ENCODE assay signal across 9 mouse cellular contexts in genomic region chr7:130762071-130762897, GRCm38 (mm10). TPM values are rescaled to one million over a fixed set of nuclear protein-coding genes. Genes with fewer than 3 reads are reported as not detected.
DNase-seq lines count a peak whose midpoint lies in the region; ATAC-seq lines count a peak whose summit lies in the region.
"Had no signal": no experiment of that assay in that cellular context is flagged by ENCODE, and none has a peak within 500 bp of the region (broad histone marks: within the 10 kb centered on the region; RNA-seq: fewer than 3 reads in every experiment).

No protein-coding gene starts in this region.

- H3K4me2 ChIP-seq in heart, embryonic 15.5 days = no peak overlapping the region
- no peak overlapping the region for H3K4me2 ChIP-seq in liver, embryonic 12.5 days
- H3K4me2 ChIP-seq in neural tube, embryonic 11.5 days (ENCODE audit: low read depth) = no peak overlapping the region
- no peak overlapping the region for H3K4me2 ChIP-seq in stomach, embryonic 16.5 days (ENCODE audit: low read depth, low read length)
- H3K4me2 ChIP-seq: liver, embryonic 15.5 days had no signal

- peaks cover 11% of the 10 kb centered on the region for H3K4me1 ChIP-seq in heart, embryonic 15.5 days (replicated peaks)
- H3K4me1 ChIP-seq in liver, embryonic 12.5 days = no peaks in the 10 kb centered on the region
- H3K4me1 ChIP-seq in neural tube, embryonic 11.5 days (ENCODE audit: control insufficient read depth, insufficient read depth, low read length) = no peaks in the 10 kb centered on the region
- 0 out of 2 replicates have a peak, but pooled peaks cover 4% of the 10 kb centered on the region for H3K4me1 ChIP-seq in stomach, embryonic 16.5 days (ENCODE audit: control insufficient read depth, insufficient read depth, low read length)
- H3K4me1 ChIP-seq: liver, embryonic 15.5 days had no signal

- H3K36me3 ChIP-seq in heart, embryonic 15.5 days = peaks cover 43% of the 10 kb centered on the region
- peaks cover 6% of the 10 kb centered on the region for H3K36me3 ChIP-seq in liver, embryonic 12.5 days
- H3K36me3 ChIP-seq in neural tube, embryonic 11.5 days (ENCODE audit: control insufficient read depth, insufficient read depth, low read length) = peaks cover 15% of the 10 kb centered on the region
- H3K36me3 ChIP-seq in stomach, embryonic 16.5 days (ENCODE audit: control insufficient read depth, insufficient read depth, low read length) = peaks cover 4% of the 10 kb centered on the region; the same call in 1 of the 2 replicates
- H3K36me3 ChIP-seq: liver, embryonic 15.5 days had no signal

- 30% methylated on average over 17 of the region's 17 CpGs for WGBS in heart, embryonic 15.5 days
- 30% methylated on average over 17 of the region's 17 CpGs for WGBS in liver, embryonic 12.5 days (ENCODE audit: insufficient replicate concordance)
- 43% methylated on average over 17 of the region's 17 CpGs for WGBS in neural tube, embryonic 11.5 days
- 38% methylated on average over 17 of the region's 17 CpGs for WGBS in stomach, embryonic 16.5 days

- DNase-seq in ES-CJ7 (ENCODE audit: low read depth, low spot score) = peak; percentile 81
- DNase-seq in c-Kit-positive CD71-negative TER-119-negative erythroid progenitor cells, embryonic 14.5 days (ENCODE audit: low read depth) = peak; percentile 50
- peak; percentile 57 for DNase-seq in fibroblast of lung, adult 2 months (ENCODE audit: low read depth)
- peak; percentile 80 for DNase-seq in kidney, postnatal 10 days
- peak; percentile 78 for DNase-seq in neural tube, embryonic 11.5 days (ENCODE audit: low spot score)

- H3K9ac ChIP-seq in heart, embryonic 15.5 days = no peak overlapping the region
- no peak overlapping the region for H3K9ac ChIP-seq in liver, embryonic 12.5 days
- H3K9ac ChIP-seq in neural tube, embryonic 11.5 days (ENCODE audit: low read length) = no peak overlapping the region
- H3K9ac ChIP-seq in stomach, embryonic 16.5 days (ENCODE audit: low read length) = no peak overlapping the region
- H3K9ac ChIP-seq: liver, embryonic 15.5 days had no signal

- H3K4me3 ChIP-seq in heart, embryonic 15.5 days = no peak overlapping the region
- H3K4me3 ChIP-seq in liver, embryonic 12.5 days = no peak overlapping the region
- H3K4me3 ChIP-seq in neural tube, embryonic 11.5 days (ENCODE audit: low read depth, low read length) = no peak overlapping the region
- no peak overlapping the region for H3K4me3 ChIP-seq in stomach, embryonic 16.5 days (replicated peaks; ENCODE audit: low read length)
- H3K4me3 ChIP-seq: liver, embryonic 15.5 days had no signal

- no peaks in the 10 kb centered on the region for H3K27me3 ChIP-seq in heart, embryonic 15.5 days
- H3K27me3 ChIP-seq in liver, embryonic 12.5 days (replicated peaks) = no peaks in the 10 kb centered on the region
- no peaks in the 10 kb centered on the region for H3K27me3 ChIP-seq in neural tube, embryonic 11.5 days (ENCODE audit: control insufficient read depth, insufficient read depth, low read length)
- H3K27me3 ChIP-seq in stomach, embryonic 16.5 days (ENCODE audit: control insufficient read depth, insufficient read depth, low read length) = no peaks in the 10 kb centered on the region
- H3K27me3 ChIP-seq: liver, embryonic 15.5 days had no signal

- H3K9me3 ChIP-seq in heart, embryonic 15.5 days (replicated peaks) = no peaks in the 10 kb centered on the region
- no peaks in the 10 kb centered on the region for H3K9me3 ChIP-seq in liver, embryonic 12.5 days (replicated peaks)
- no peaks in the 10 kb centered on the region; the same call in 1 of the 2 replicates for H3K9me3 ChIP-seq in neural tube, embryonic 11.5 days (ENCODE audit: control insufficient read depth, low read length)
- no peaks in the 10 kb centered on the region for H3K9me3 ChIP-seq in stomach, embryonic 16.5 days (replicated peaks; ENCODE audit: control insufficient read depth, low read length)
- H3K9me3 ChIP-seq: liver, embryonic 15.5 days had no signal

- peak overlapping the region; percentile 43 for H3K27ac ChIP-seq in heart, embryonic 15.5 days
- no peak overlapping the region for H3K27ac ChIP-seq in liver, embryonic 12.5 days
- 0 out of 2 replicates have a peak overlapping the region, but pooled peaks have one; percentile 8 for H3K27ac ChIP-seq in neural tube, embryonic 11.5 days (ENCODE audit: low read depth, low read length)
- no peak overlapping the region for H3K27ac ChIP-seq in stomach, embryonic 16.5 days (ENCODE audit: low read length)
- H3K27ac ChIP-seq: liver, embryonic 15.5 days had no signal

- peak; percentile 60 for ATAC-seq in heart, embryonic 15.5 days (replicated peaks; ENCODE audit: insufficient number of reproducible peaks, insufficient read depth, low FRiP score, low read depth)
- ATAC-seq in liver, embryonic 12.5 days = peak; percentile 51
- ATAC-seq in neural tube, embryonic 11.5 days (ENCODE audit: insufficient read depth, low FRiP score, low TSS enrichment) = peak; percentile 53
- peak; percentile 46; the same call in 1 of the 2 replicates for ATAC-seq in stomach, embryonic 16.5 days (ENCODE audit: insufficient read depth, low FRiP score)

RNA-seq across cellular contexts. Expression of gene Btbd16, which starts 11.6 kb away (rescaled TPM):
- 0.09 TPM in 1 of 2 replicates, not detected in the other for polyA plus RNA-seq in heart, embryonic 15.5 days (2015; fragmentation: Nextera tagmentation; extraction: Ambion mirVana)
- polyA plus RNA-seq in liver, embryonic 12.5 days (2016; fragmentation: Nextera tagmentation; extraction: Ambion mirVana) = not detected in 2 replicates
- not detected in 2 replicates for polyA plus RNA-seq in neural tube, embryonic 11.5 days (2014; fragmentation: Nextera tagmentation; extraction: Ambion mirVana)
- polyA plus RNA-seq in stomach, embryonic 16.5 days (2015; fragmentation: Nextera tagmentation; extraction: Ambion mirVana) = 0.10 and 0.14 TPM in 2 replicates
- polyA plus RNA-seq: liver, embryonic 15.5 days had no signal

Comparison
In these comparisons a context has a peak if more than half of its experiments do, and no peak if none do; other contexts are left out.
1. H3K27ac ChIP-seq: peak in heart, embryonic 15.5 days (single experiment) and neural tube, embryonic 11.5 days (single experiment); none in liver, embryonic 12.5 days (single experiment) and stomach, embryonic 16.5 days (single experiment).
2. Peak in every context shown above with its lines, with median percentiles within 50 percentile points of each other: DNase-seq and ATAC-seq.